Mouse (Mus musculus) bone marrow macrophage, adult 2 months (primary cell): ENCODE measurements around the gene Aif1l. TPM values are rescaled to one million over a fixed set of nuclear protein-coding genes. Genes with fewer than 3 reads are reported as not detected.

Experiments used
- H3K27ac ChIP-seq: 2 replicates; pipeline ENCODE4 v1.5.1; 2012; ENCODE audit warnings: low read depth, low read length; ENCODE audit not compliant: insufficient read depth
- H3K4me1 ChIP-seq: 2 replicates; pipeline ENCODE4 v1.6.1; 2012; ENCODE audit warnings: low read length; ENCODE audit not compliant: control insufficient read depth, insufficient read depth
- H3K4me3 ChIP-seq: 2 replicates; pipeline ENCODE4 v1.5.1; 2012; ENCODE audit warnings: mild to moderate bottlenecking, low read length, moderate library complexity; ENCODE audit not compliant: insufficient read depth
- CTCF ChIP-seq: IDR thresholded peaks from 2 replicates; pipeline ENCODE4 v1.5.1; 2012; ENCODE audit warnings: low read depth, mild to moderate bottlenecking, low read length, moderate library complexity
- POLR2A ChIP-seq: IDR thresholded peaks from 2 replicates; pipeline ENCODE4 v1.6.1; 2012; ENCODE audit warnings: mild to moderate bottlenecking, low read depth, low read length, borderline replicate concordance
- polyA plus RNA-seq: library from polyadenylated mRNA; stranded (reverse); fragments of >200 nt; gene quantifications from 2 replicates; pipeline ENCODE4 v1.2.4, GENCODE M21; 2012; ENCODE audit not compliant: missing spikeins, insufficient read depth, insufficient read length

The Aif1l gene
- polyA plus RNA-seq, 1 experiment: not detected

DNA sequence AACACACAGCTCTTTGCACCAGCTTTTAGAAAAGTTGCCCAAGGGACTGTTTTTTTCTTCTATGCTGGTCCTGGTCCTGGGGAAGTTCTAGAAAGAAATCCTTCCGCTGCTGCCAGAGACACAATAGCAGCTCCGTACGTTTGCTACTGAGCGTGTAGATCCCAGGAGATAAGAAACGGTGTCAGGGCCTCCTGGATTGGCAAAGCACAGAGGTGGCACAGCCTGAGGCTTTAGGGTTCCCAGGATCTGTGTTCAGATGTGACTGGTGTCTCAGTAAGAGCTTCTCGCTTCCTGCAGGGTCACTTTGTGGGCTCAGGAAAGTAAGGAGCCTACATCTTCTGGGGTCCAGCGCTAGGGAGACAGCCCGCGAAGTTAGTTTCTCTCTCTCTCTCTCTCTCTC, 1.0 kb downstream of the Aif1l start:
- H3K4me3 ChIP-seq: no peak overlapping the region
- TF ChIP-seq POLR2A (no peak), CTCF (no peak)
- no peaks in the 10 kb centered on the region for H3K4me1 ChIP-seq
- no peak overlapping the region for H3K27ac ChIP-seq

DNA sequence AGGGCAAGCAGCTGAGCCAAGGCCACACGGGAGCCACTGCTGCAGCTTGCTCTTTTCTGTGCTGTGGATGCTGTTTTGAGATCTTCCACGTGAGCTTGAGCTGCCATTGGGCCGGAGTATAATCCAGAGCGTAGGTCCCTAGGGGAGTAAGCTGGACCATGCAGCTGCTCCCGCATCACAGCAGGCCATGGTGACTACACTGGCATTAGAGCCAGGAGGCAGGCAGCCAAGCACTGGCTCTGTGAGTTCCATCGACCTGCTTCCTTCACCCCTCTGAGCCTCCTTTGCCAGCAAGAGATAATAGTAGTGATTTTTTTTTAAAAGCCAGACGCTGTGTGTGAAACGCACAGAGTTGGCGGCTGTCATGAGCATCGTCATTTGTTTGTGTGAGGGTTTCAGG, 2.3 kb downstream of the Aif1l start:
- Histone ChIP-seq H3K4me1 (no peaks in the 10 kb centered on the region), H3K4me3 (no peak overlapping the region), H3K27ac (no peak overlapping the region)
- no peak for TF ChIP-seq CTCF
- TF ChIP-seq POLR2A: no peak

DNA sequence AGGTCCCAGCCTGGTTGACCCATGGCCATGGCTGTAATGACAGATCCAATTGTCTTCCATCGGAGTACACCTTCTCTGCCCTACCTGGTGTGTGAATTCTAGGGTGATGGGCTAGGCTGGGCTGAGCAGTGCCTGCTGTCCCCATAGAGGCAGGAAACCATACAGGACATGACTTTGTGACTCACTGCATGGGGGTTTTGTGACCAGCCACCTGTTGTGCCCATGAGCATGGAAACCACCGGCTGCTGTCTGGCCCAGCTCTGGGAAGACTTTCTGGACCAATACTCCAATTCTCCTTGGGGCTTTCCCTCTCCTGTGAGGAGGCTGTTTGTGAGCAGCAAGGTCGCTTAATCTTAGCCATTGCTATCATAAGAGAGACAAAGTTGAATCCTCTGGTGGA, 2.8 kb downstream of the Aif1l start:
- Histone ChIP-seq H3K27ac (no peak overlapping the region), H3K4me1 (no peaks in the 10 kb centered on the region), H3K4me3 (no peak overlapping the region)
- no peak for TF ChIP-seq POLR2A
- no peak for TF ChIP-seq CTCF

DNA sequence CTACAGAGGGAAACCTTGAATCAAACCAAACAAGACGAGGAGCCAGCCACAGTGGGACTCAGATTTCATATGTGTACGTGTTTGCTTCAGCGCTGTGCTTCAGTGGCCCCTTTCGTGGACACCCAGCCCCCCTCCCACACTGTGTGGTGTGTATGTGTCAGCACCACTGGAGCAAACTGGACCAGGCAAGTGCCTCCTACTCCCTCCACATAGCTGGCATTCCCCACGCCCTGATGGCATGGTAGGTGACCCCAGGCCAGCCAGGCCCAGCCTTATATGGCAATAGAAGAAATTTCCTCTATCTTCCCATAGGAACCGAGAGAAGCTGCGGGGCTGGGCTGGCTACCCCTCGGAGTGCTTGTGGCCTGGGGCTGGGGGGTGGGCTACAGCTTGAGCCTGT, 3.7 kb downstream of the Aif1l start:
- Histone ChIP-seq H3K4me3 (no peak overlapping the region), H3K27ac (no peak overlapping the region), H3K4me1 (no peaks in the 10 kb centered on the region)
- TF ChIP-seq CTCF (no peak), POLR2A (no peak)

DNA sequence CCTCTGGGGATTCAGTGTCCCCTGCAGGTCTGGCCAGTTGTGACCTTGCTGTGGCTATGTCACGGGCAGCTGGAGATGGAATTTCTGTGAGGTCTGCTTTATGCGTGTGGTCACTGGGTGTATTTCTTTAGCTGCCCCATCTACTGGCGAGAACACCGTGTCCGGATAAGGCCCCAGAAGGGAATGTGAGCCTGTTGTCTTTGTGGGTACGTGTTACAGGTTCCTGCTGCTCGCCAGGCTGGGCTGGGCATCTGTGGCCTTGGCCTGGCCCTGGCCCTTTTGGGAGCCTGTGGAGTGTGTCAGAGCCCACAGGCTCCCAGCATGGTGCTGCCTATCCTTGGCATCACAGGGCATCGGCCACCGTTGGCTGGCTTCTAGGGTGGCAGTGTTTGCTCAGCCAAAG, 4.8 kb downstream of the Aif1l start:
- Histone ChIP-seq H3K4me1 (no peaks in the 10 kb centered on the region), H3K4me3 (no peak overlapping the region), H3K27ac (no peak overlapping the region)
- TF ChIP-seq CTCF (no peak), POLR2A (no peak)

DNA sequence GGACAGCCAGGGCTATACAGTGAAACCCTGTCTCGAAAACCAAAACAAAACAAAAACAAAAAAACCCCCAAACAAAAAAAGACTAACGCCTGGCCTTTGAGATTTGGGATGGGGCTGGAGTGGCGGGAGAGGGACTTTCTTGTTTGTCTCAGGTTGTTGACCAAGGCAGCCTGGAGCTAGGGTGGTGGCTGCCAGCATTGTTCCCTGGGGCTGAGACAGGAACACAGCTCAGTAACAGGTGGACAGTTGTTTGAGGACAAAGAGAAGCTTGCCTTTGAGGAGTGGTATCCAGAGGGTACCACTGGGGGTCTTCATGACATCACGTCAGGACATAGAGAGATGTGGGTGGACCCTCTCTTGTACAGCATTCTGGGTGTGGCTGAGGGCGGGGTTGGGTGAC, 5.7 kb downstream of the Aif1l start:
- TF ChIP-seq POLR2A (no peak), CTCF (no peak)
- no peak overlapping the region for H3K4me3 ChIP-seq
- 0 out of 2 replicates have a peak, but pooled peaks cover 3% of the 10 kb centered on the region for H3K4me1 ChIP-seq
- no peak overlapping the region for H3K27ac ChIP-seq

DNA sequence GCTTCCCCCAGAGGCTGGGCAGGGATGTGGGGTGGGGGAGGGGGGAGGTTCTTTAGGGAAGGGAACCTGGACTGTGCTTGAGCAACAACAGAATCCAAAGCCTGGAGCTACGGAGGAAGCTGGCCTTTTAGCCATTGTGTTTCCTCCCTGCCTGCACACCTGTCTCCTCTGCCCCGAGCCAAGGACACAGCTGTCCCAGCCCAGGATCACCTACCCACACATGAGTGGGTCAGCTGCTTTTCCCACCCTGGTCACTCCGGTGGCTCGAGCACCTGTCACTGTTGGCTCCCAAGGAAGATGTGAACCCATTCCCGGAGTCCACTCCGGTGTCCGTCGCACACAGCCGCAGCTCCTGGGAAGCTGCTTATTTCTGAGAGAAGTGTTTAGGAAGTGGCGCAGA, 7.3 kb downstream of the Aif1l start:
- H3K4me1 ChIP-seq: 0 out of 2 replicates have a peak, but pooled peaks cover 3% of the 10 kb centered on the region
- TF ChIP-seq CTCF (no peak), POLR2A (no peak)

DNA sequence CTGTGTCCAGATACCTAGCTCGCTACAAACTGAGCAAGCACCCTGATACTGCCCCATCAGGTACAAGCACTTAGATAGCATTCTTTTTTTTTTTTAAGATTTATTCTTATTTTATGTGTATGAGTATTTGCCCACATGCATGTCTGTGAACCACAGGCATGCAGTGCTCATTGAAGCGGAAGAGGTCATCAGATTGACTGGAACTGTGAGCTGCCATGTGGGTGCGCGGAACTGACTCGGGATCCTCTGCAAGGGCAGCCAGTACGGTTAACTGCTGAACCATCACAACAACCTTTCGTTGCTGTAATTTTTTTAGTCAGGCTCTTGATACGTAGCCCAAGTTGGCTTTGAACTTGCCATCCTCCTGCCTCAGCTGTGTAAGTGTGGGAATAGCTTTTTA, 11.0 kb downstream of the Aif1l start:
- Histone ChIP-seq H3K27ac (no peak overlapping the region), H3K4me3 (no peak overlapping the region), H3K4me1 (0 out of 2 replicates have a peak, but pooled peaks cover 3% of the 10 kb centered on the region)
- TF ChIP-seq CTCF: no peak
- TF ChIP-seq POLR2A: no peak

More for the DNA sequence above, 7.3 kb downstream of the Aif1l start:
- no peak overlapping the region for H3K4me3 ChIP-seq
- no peak overlapping the region for H3K27ac ChIP-seq

DNA sequence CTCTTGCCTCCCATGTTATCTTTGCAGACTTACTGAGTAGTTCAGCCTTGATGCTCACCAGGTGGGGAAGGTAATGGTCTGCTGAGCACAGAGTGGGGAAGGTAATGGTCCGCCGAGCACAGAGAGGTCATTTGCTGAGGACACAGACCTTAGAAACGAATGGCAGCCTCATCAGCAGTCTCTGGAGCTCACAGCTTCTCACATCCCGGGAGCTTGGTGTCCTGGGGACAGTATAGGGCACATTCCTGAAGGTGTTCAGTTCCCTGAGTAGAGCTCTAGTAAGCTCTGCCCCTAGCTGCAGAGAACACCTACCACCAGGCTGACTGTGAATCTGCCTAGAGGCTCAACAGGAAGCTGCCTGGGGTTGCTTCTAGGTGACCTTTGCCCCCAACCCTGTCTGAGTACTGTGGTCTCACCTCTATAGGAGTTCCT, 11.9 kb downstream of the Aif1l start:
- TF ChIP-seq POLR2A: no peak
- no peak for TF ChIP-seq CTCF
- no peak overlapping the region for H3K4me3 ChIP-seq
- H3K4me1 ChIP-seq: 0 out of 2 replicates have a peak, but pooled peaks cover 3% of the 10 kb centered on the region
- no peak overlapping the region for H3K27ac ChIP-seq

DNA sequence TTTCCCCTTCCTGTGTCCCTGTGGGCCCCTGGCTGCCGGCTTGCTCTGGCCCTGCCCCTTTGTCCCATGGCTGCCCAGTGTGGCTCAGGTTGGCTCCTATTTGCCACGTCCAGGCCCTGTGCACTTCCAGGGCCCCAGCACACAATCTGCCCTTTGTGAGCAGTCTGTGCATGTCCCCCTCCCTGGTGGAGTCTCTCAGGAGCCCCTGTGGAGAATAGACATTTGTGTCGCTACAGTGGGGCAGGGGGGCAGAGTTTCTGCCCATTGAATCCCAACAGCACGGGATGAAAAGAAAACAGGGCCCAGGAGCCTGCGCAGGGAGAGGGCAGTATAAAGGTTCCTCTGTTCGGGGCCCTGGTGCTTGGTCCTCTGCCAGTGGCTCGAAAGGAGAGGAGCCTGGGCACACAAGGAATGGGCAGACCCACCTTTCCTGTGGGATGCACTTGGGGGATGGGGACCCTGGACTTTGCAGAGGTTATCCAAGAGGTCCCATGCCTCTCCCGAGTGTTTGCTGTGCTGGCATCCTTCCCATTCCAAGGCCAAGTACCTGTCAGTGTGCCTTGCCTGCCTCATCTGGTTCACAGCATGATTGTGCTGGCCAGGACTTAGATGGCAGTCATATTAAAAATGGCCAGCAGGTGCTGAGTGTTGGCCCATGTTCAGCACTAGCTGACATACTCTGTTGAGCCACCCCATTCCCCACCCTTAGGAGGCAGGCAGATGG, 12.7 kb downstream of the Aif1l start:
- no peak overlapping the region for H3K27ac ChIP-seq
- H3K4me3 ChIP-seq: no peak overlapping the region
- 0 out of 2 replicates have a peak, but pooled peaks cover 3% of the 10 kb centered on the region for H3K4me1 ChIP-seq
- TF ChIP-seq CTCF (no peak), POLR2A (no peak)

DNA sequence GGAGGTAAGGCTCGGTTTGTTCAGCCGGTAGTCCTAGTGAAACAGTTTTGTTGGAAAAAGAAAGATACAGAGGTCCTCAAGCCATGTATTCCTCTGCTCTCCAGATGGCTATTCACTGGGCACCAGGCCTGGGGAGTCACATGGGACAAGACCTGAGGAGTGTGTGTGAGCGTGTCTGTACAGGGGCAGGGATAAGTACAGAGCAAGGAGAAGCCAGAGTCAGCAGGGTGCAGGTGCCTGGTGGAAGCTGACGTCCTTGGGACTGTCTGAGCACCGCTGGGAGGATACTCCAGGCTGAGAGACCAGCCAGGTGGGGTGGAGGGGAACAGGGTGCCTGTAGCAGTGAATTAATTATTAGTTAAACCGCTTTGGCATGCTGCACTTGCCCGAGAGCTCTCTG, 13.6 kb downstream of the Aif1l start:
- 0 out of 2 replicates have a peak, but pooled peaks cover 3% of the 10 kb centered on the region for H3K4me1 ChIP-seq
- no peak overlapping the region for H3K4me3 ChIP-seq
- H3K27ac ChIP-seq: no peak overlapping the region
- TF ChIP-seq POLR2A (no peak), CTCF (no peak)
